Mouse (Mus musculus): ENCODE measurements around the gene Gm38100.

Gene Gm38100

GRCm38 (mm10) chr1:175970710-175971109 lies 50.6 kb downstream of the Gm38100 start:
- DNase-seq, result no peak

Data from kidney, postnatal 10 days (tissue).